Mouse (Mus musculus): ENCODE data around the gene Ilf3. TPM values are rescaled to one million over a fixed set of nuclear protein-coding genes. Genes with fewer than 3 reads are reported as not detected.

The Ilf3 gene
- polyA plus RNA-seq, 1 experiment from 2014 or later = 253 TPM

DNA sequence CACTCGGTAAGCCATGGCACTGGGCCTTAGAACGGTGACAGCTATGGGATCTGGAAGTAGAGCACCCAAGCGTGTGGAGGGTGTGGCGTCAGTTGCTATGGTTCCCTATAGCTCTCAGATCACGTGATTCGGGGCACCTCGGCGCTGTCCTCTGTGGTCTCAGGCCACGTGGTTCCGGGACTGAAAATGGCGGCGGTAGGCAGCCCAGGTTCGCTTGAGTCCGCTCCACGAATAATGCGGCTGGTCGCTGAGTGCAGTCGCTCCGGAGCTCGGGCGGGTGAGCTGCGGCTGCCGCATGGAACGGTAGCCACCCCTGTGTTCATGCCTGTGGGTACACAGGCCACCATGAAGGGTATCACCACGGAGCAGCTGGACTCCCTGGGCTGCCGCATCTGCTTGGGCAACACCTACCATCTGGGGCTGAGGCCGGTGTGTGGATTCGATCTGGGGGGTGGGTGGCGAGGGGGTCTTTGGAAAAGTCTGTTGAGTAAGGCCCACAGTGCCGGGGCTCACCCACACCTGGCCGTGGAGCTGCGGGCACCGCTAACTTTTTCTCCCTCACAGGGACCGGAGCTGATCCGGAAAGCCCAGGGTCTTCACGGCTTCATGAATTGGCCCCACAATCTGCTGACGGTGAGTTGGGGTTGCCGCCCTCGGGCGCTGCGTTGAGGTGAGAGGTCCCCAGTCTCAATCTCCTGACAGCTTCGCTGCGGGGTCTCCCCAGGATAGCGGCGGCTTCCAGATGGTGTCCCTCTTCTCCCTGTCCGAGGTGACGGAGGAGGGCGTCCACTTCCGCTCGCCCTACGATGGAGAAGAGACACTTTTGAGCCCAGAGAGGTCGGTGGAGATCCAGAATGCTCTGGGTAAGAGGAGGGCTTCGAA lies 44.2 kb downstream of the Ilf3 start, which contains the start of gene Qtrt1:
Gene Qtrt1, plus strand, starts transcription at position 169 of the 882 bp plus-strand sequence.
- H3K9ac ChIP-seq = peak within 1 kb of the TSS; percentile 84
- H3K4me1 ChIP-seq (replicated peaks) = peaks cover 25% of the 10 kb centered on the region
- ATAC-seq (ENCODE audit: low FRiP score) = peak; percentile 94
- peak within 1 kb of the TSS; percentile 93 for H3K4me2 ChIP-seq
- WGBS = 2% methylated on average over 53 of the region's 53 CpGs
- H3K27me3 ChIP-seq = no peaks in the 10 kb centered on the region
- peaks cover 28% of the 10 kb centered on the region for H3K36me3 ChIP-seq
- peak within 1 kb of the TSS; percentile 87 for H3K27ac ChIP-seq
- no peaks in the 10 kb centered on the region for H3K9me3 ChIP-seq
- H3K4me3 ChIP-seq = peak within 1 kb of the TSS; percentile 78

GRCm38 (mm10) chr9:21417866-21418265 lies 50.2 kb downstream of the Ilf3 start:
- no peak overlapping the region for H3K4me2 ChIP-seq
- ATAC-seq (ENCODE audit: low FRiP score) = no peak
- H3K9ac ChIP-seq = no peak overlapping the region
- H3K27ac ChIP-seq = no peak overlapping the region
- no peaks in the 10 kb centered on the region for H3K9me3 ChIP-seq
- peaks cover 60% of the 10 kb centered on the region for H3K36me3 ChIP-seq
- H3K27me3 ChIP-seq = no peaks in the 10 kb centered on the region
- no peak overlapping the region for H3K4me3 ChIP-seq
- peaks cover 8% of the 10 kb centered on the region for H3K4me1 ChIP-seq (replicated peaks)
- WGBS = 86% methylated on average over 2 of the region's 2 CpGs

GRCm38 (mm10) chr9:21419646-21420045 lies 52.0 kb downstream of the Ilf3 start:
- H3K27ac ChIP-seq = no peak overlapping the region
- H3K36me3 ChIP-seq = peaks cover 54% of the 10 kb centered on the region
- no peaks in the 10 kb centered on the region for H3K27me3 ChIP-seq
- no peaks in the 10 kb centered on the region for H3K9me3 ChIP-seq
- ATAC-seq (ENCODE audit: low FRiP score) = no peak
- no peak overlapping the region for H3K4me3 ChIP-seq
- H3K4me1 ChIP-seq (replicated peaks) = peaks cover 3% of the 10 kb centered on the region; the same call in 1 of the 2 replicates
- 91% methylated on average over 2 of the region's 2 CpGs for WGBS
- no peak overlapping the region for H3K4me2 ChIP-seq
- 0 out of 2 replicates have a peak overlapping the region, but pooled peaks have one; percentile 8 for H3K9ac ChIP-seq

DNA sequence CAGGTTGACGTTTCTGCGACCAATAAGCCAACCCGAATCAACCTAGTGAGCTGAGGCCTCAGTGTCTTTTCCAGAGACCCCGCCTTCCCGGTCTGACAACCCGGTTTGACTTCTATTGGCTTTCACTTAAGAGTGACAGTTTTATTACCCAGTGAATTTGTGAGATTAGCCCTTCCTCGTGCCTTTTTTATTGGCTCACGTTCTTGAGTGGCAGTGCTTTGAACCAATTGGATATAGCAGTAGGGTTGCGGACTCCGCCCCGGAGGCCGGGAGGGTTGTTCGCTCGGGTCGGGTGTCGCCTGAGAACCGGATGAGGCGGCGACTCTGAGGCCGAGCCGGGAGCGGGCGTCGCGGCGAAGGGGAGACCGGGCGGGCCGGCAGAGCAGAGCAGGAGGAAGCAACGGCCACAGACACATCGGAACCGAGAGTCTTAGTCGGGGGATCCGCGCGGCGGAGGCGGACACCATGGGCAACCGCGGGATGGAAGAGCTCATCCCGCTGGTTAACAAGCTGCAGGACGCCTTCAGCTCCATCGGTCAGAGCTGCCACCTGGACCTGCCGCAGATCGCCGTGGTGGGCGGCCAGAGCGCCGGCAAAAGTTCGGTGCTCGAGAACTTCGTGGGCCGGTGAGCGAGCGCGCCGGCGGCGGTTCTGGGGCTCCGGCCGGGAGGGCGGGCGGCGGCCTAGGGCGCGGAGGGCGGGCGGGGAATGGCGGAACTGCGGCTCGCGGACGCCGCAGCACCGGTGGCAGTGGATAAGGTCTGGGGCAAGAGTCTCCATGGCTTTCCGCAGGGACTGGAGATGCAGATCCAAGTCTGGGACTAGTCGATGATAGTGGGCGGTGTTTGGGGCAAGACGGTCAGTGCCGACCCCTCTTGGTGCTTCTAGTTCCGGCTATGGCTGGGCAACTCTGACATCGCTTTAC lies 57.2 kb downstream of the Ilf3 start, which contains the start of gene Dnm2:
Gene Dnm2, plus strand, starts transcription at position 278 of the 925 bp plus-strand sequence.
- Histone ChIP-seq H3K27me3 (no peaks in the 10 kb centered on the region), H3K4me3 (peak within 1 kb of the TSS; percentile 94), H3K9me3 (no peaks in the 10 kb centered on the region), H3K4me1 (replicated peaks) (peaks cover 36% of the 10 kb centered on the region), H3K9ac (peak within 1 kb of the TSS; percentile 92), H3K27ac (peak within 1 kb of the TSS; percentile 90), H3K36me3 (peaks cover 17% of the 10 kb centered on the region), H3K4me2 (peak within 1 kb of the TSS; percentile 97)
- under 1% methylated on average over 78 of the region's 82 CpGs for WGBS
- ATAC-seq (ENCODE audit: low FRiP score) = peak; percentile 98

DNA sequence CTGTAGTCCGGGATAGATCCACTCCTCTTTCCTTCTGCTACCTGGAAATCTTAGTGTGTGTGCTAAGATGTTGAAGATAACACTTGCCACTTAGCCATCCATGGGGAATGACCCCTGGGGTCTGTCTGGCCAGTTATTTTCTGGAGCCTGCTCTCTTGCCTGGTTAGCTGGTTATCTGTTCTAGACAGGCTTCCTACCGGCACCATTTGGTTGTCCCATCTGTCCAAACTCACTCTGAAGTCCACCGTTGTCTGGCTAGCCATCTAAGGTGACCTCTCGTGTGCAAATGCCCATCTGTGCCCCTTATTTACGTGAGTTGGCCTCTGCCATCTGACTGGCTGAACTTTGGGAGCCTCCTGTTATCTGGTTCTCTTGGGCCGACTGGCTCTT lies 57.9 kb downstream of the Ilf3 start:
- H3K9ac ChIP-seq = peak overlapping the region; percentile 92
- peak overlapping the region; percentile 94 for H3K4me3 ChIP-seq
- ATAC-seq (ENCODE audit: low FRiP score) = no peak
- peak overlapping the region; percentile 97 for H3K4me2 ChIP-seq
- H3K27ac ChIP-seq = peak overlapping the region; percentile 90; the same call in 1 of the 2 replicates
- peaks cover 41% of the 10 kb centered on the region for H3K4me1 ChIP-seq (replicated peaks)
- WGBS = 8% methylated on average over 6 of the region's 6 CpGs
- H3K36me3 ChIP-seq = peaks cover 10% of the 10 kb centered on the region
- no peaks in the 10 kb centered on the region for H3K9me3 ChIP-seq
- no peaks in the 10 kb centered on the region for H3K27me3 ChIP-seq

GRCm38 (mm10) chr9:21426013-21426412 lies 58.3 kb downstream of the Ilf3 start:
- H3K36me3 ChIP-seq = peaks cover 6% of the 10 kb centered on the region
- WGBS = 50% methylated on average over 1 of the region's 1 CpGs
- H3K9me3 ChIP-seq = no peaks in the 10 kb centered on the region
- H3K27ac ChIP-seq = 0 out of 2 replicates have a peak overlapping the region, but pooled peaks have one; percentile 90
- H3K27me3 ChIP-seq = no peaks in the 10 kb centered on the region
- peak overlapping the region; percentile 97 for H3K4me2 ChIP-seq
- H3K4me1 ChIP-seq (replicated peaks) = peaks cover 45% of the 10 kb centered on the region
- peak overlapping the region; percentile 94 for H3K4me3 ChIP-seq
- peak overlapping the region; percentile 92 for H3K9ac ChIP-seq
- no peak for ATAC-seq (ENCODE audit: low FRiP score)

- H3K4me1 ChIP-seq (replicated peaks) = peaks cover 49% of the 10 kb centered on the region
These were observed 58.9 kb downstream of the Ilf3 start for GRCm38 (mm10) chr9:21426525-21426924.

GRCm38 (mm10) chr9:21427773-21428172 lies 60.1 kb downstream of the Ilf3 start:
- Histone ChIP-seq H3K4me3 (no peak overlapping the region), H3K36me3 (no peaks in the 10 kb centered on the region), H3K4me2 (no peak overlapping the region), H3K9ac (no peak overlapping the region), H3K27ac (no peak overlapping the region), H3K9me3 (no peaks in the 10 kb centered on the region), H3K4me1 (replicated peaks) (peaks cover 49% of the 10 kb centered on the region), H3K27me3 (no peaks in the 10 kb centered on the region)
- WGBS = 92% methylated on average over 2 of the region's 2 CpGs
- no peak for ATAC-seq (ENCODE audit: low FRiP score)

More at GRCm38 (mm10) chr9:21426525-21426924, 58.9 kb downstream of the Ilf3 start:
- Histone ChIP-seq H3K4me2 (peak overlapping the region; percentile 97), H3K9me3 (no peaks in the 10 kb centered on the region), H3K36me3 (0 out of 2 replicates have a peak, but pooled peaks cover under 1% of the 10 kb centered on the region), H3K27ac (no peak overlapping the region), H3K9ac (no peak overlapping the region; the same call in 1 of the 2 replicates), H3K4me3 (peak overlapping the region; percentile 94; the same call in 1 of the 2 replicates), H3K27me3 (no peaks in the 10 kb centered on the region)
- 68% methylated on average over 2 of the region's 2 CpGs for WGBS
- no peak for ATAC-seq (ENCODE audit: low FRiP score)

DNA sequence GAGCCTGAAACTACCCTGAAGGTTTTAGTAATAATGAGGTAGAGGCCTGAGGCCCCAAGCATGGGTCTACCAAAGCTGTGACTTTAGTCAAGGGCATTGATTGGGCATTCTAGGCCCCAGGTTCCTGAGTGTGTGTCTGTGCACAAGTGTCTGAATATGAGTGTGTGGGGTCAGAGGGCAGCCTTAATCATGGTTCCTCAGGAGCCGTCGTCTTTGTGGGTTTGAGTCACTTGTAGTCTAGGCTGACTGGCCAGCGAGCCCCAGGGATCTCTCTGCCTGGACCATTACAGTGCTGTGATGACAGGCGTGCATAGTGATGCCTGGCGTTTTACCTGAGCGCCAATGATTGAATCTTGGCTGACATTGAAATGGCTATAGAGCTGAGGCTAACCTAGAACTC lies 60.5 kb downstream of the Ilf3 start:
- Histone ChIP-seq H3K4me2 (no peak overlapping the region), H3K27me3 (no peaks in the 10 kb centered on the region), H3K9me3 (no peaks in the 10 kb centered on the region), H3K27ac (no peak overlapping the region), H3K36me3 (no peaks in the 10 kb centered on the region), H3K9ac (no peak overlapping the region), H3K4me3 (no peak overlapping the region), H3K4me1 (replicated peaks) (peaks cover 50% of the 10 kb centered on the region)
- no peak for ATAC-seq (ENCODE audit: low FRiP score)
- 89% methylated on average over 6 of the region's 6 CpGs for WGBS

DNA sequence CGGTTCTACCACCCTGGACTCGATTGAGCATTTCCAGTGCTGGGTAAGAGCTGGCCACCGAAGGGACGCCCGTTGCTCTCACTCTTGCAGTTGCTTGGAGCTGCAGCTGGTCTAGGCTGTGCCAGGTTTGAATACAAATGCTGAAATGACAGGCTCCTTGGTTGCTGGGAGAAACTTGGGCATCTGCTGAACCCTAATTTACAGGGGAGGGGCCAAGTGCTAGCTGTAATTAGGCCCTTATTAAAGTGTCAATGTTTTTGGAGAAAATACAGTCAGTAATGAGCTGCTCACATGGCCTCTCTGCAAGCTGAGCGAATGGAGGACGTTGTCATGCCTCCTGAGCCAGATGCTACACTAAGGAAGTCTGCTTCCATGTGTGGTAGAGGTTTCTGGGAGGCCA lies 63.1 kb downstream of the Ilf3 start:
- no peak overlapping the region for H3K4me3 ChIP-seq
- peak overlapping the region; percentile 35; the same call in 1 of the 2 replicates for H3K9ac ChIP-seq
- WGBS = 82% methylated on average over 7 of the region's 7 CpGs
- no peak overlapping the region for H3K27ac ChIP-seq
- no peaks in the 10 kb centered on the region for H3K27me3 ChIP-seq
- no peaks in the 10 kb centered on the region for H3K9me3 ChIP-seq
- 0 out of 2 replicates have a peak, but pooled peaks have one; percentile 11 for ATAC-seq (ENCODE audit: low FRiP score)
- H3K4me1 ChIP-seq (replicated peaks) = peaks cover 51% of the 10 kb centered on the region
- H3K4me2 ChIP-seq = no peak overlapping the region
- H3K36me3 ChIP-seq = no peaks in the 10 kb centered on the region

GRCm38 (mm10) chr9:21432066-21432465 lies 64.4 kb downstream of the Ilf3 start:
- Histone ChIP-seq H3K4me3 (no peak overlapping the region), H3K4me2 (no peak overlapping the region), H3K36me3 (no peaks in the 10 kb centered on the region), H3K9me3 (no peaks in the 10 kb centered on the region), H3K4me1 (replicated peaks) (peaks cover 39% of the 10 kb centered on the region), H3K9ac (no peak overlapping the region), H3K27me3 (no peaks in the 10 kb centered on the region), H3K27ac (no peak overlapping the region)
- WGBS = 88% methylated on average over 7 of the region's 7 CpGs
- no peak for ATAC-seq (ENCODE audit: low FRiP score)

- no peak overlapping the region for H3K4me3 ChIP-seq
- H3K27me3 ChIP-seq = no peaks in the 10 kb centered on the region
- H3K9me3 ChIP-seq = no peaks in the 10 kb centered on the region
- H3K27ac ChIP-seq = no peak overlapping the region
- WGBS = 90% methylated on average over 8 of the region's 8 CpGs
- no peaks in the 10 kb centered on the region for H3K36me3 ChIP-seq
- no peak overlapping the region for H3K4me2 ChIP-seq
- no peak for ATAC-seq (ENCODE audit: low FRiP score)
- peaks cover 33% of the 10 kb centered on the region for H3K4me1 ChIP-seq (replicated peaks)
- H3K9ac ChIP-seq = no peak overlapping the region
These were observed 66.1 kb downstream of the Ilf3 start for GRCm38 (mm10) chr9:21433766-21434165.
